Mouse (Mus musculus) 416B (cell line): ENCODE data around the gene Fam25c.
A peak's percentile ranks its signal among the peaks of the same experiment; 100 is the strongest.
"Not testable (repeated sequence)": the region's sequence is repeated elsewhere in the genome, so short reads cannot be mapped to it uniquely, and the experiment has no call there.

Experiments used
- DNase-seq: peaks from one replicate; pipeline ENCODE4 v3.0.0; 2011; ENCODE audit warnings: low read depth

The Fam25c gene

DNA sequence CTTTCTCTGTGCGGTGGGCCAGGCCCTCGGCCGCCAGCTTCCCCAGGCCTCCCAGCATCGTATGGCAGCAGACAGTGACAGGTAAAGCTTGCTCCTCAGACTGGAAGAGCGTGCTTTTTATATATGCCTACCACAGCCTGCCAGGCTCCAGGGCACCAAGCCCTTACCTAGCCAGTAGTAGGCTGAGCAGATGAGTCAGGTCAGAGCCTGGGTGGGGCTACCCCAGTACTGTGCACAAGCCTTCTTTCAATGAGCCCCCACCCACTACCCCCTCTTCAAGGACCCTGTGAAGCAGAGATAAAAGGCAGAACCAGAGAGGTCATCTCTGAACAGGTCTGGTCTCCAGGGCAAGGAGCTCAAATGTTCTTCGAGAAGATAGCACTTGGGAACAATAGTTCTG lies at the start of gene Fam25c:
Gene Fam25c, minus strand, starts transcription at position 133 of the 400 bp plus-strand sequence.
- DNase-seq, result no peak

DNA sequence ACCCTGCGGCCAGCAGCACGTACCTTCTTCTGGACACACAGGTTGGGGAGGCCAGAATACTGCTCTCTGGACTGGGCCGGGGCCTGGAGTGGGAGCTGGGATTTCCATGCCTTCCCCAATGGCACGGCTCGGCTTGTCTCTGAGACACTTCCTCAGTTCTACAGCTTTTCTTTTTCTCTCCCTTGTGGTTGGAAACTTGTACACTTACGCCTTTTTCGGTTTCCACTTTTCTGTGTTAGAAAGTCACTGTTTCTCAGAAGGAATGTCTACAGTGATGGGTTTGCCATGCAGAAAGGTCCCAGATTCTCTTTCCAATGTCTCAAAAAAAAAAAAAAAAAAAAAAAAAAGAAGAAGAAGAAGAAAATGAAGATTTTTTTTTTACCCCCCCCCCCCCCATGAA lies 48.2 kb upstream of the Fam25c start:
- no peak for DNase-seq

DNA sequence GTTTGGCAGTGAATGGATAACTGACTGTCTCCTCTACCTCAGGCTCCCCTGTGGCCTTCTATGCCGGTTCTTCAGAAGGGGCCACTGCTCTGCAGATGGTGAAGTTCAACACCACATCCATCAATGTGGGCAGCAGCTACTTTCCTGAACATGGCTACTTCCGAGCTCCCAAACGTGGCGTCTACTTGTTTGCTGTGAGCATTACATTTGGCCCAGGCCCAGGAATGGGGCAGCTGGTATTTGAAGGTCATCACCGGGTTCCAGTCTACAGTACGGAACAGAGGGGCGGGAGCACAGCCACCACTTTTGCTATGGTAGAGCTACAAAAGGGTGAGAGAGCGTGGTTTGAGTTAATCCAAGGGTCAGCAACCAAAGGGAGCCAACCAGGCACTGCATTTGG lies 47.6 kb upstream of the Fam25c start:
- no peak for DNase-seq

DNA sequence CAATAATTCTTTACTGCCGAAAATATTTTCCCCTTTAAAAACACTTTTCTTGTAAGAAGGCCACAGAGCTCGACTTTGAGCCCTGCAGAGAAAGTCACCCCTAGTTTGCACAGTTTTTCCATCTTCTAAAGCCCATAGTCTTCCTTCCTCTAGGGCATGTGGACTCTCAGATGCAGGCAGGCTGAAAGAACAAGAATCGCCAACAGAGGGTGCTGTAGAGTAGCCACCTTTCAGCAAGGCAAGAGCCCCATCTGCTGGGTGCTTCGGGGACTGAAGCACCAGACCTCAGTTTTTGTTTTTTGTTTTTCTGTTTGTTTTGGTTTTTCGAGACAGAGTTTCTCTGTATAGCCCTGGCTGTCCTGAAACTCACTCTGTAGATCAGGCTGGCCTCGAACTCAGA lies 45.9 kb upstream of the Fam25c start:
- peak; percentile 80 for DNase-seq

DNA sequence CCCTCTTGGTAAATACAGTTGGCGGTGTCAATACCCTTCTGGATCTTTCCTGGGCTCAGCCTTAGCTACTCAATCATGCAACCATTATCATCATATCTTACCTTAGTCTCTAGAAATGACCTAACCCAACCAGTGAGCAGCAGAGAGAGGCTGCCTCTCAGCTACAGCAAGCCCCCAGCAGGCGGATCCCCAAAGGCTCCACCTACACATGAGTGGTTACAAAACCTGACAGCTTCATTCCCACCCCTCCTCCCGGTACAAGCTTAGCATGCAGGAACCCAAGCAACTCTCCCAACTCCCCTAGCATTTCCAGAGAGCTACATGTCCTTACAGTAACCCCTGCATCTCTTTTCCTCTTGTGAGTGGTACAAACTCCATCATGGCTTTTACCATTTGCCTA lies 44.8 kb upstream of the Fam25c start:
- DNase-seq, result no peak

DNA sequence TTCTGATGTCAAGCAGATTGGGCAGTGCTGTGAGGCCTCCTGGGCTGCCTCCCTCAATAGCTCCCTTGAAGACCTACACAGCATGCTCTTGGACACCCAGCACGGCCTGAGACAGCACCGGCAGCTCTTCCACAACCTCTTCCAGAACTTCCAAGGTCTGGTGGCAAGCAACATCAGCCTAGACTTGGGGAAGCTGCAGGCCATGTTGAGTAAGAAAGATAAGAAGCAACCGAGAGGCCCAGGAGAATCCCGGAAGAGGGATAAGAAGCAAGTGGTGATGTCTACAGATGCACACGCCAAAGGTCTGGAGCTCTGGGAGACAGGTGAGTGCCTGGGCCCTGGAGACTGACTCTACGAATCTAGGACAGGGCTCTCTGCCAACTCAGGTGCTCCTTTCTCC lies 44.1 kb upstream of the Fam25c start:
- DNase-seq, result no peak

DNA sequence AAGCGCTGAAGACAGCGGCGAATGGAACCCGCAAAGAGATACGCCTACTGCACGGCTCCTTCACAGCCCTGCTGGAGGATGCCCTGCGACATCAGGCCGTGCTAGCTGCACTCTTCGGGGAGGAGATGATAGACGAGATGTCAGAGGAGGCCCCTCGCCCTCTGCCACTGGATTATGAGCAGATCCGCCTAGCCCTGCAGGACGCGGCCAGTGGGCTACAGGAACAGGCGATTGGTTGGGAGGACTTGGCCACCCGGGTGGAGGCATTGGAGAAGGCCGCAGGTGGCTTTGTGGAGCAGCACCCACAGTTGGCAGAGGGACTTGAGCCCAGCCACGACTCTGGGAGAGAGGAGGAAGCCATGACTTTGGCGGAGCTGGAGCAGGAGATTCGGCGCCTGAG lies 43.7 kb upstream of the Fam25c start:
- no peak for DNase-seq

DNA sequence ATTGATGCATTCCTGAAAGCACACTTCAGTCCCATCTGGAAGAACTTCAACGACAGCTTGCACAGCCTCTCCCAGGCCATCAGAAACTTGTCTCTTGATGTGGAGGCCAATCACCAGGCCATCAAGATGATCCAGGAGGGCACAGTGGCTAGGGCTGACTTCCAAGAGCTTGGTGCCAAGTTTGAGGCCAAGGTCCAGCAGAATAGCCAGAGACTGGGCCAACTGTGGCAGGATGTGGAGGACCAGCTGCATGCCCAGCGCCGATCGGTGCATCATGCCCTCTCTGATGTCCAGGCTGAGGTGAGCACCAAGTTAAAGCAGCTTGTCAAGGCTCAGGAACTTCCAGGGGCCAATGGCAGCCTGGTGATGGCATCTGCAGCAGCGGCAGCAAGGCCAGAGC lies 42.6 kb upstream of the Fam25c start:
- DNase-seq, result no peak

DNA sequence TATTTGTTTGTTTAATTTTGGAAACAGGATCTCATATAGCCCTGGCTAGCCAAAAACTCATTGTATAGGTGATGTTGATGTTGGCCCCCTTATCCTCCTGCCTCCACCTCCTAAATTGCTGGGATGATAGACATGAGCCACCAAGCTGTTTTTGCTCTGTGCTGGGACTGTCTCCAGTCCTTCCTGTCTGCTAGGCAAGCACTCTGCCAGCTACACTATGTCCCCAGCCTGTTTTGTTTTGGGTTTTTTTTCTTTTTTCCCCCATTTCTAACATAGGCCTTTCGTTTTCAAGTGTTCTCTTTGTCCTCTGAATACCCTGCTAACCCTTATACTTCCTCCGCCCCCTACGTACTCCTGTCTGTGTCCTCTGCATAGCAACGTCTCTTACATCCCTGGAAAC lies 38.1 kb upstream of the Fam25c start:
- no peak for DNase-seq

DNA sequence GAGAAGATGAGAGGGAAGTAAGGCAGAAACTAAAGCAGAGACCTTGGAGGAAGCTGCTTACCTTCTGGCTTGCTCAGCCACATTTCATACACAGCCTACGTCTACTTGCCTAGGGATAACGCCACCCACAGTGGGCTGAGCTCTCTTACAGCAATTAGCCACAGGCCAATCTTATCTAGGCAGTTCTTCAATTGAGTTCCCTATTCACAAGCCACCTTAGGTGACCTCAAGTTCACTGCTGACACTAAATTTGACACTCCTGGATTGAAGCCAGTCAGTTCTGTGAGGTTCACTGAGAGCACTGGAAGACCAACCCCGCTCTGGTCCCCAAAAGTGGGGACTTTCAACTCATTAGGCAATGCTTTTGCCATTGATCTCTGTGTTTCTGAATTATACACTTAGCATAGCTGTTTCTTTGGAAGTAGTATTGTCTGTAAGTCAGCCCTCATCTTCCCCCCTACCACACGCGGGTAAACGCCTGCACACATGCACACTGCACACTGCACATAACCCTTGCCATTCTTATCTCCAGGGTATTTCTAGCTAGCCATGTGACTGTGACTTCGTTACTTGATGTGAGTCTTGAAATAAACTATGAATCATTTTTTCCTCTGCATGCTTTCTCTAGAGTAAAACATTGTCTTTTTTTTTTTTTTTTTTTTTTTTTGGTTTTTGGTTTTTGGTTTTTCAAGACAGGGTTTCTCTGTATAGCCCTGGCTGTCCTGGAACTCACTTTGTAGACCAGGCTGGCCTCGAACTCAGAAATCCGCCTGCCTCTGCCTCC lies 27.9 kb upstream of the Fam25c start:
- DNase-seq, result peak; percentile 7

DNA sequence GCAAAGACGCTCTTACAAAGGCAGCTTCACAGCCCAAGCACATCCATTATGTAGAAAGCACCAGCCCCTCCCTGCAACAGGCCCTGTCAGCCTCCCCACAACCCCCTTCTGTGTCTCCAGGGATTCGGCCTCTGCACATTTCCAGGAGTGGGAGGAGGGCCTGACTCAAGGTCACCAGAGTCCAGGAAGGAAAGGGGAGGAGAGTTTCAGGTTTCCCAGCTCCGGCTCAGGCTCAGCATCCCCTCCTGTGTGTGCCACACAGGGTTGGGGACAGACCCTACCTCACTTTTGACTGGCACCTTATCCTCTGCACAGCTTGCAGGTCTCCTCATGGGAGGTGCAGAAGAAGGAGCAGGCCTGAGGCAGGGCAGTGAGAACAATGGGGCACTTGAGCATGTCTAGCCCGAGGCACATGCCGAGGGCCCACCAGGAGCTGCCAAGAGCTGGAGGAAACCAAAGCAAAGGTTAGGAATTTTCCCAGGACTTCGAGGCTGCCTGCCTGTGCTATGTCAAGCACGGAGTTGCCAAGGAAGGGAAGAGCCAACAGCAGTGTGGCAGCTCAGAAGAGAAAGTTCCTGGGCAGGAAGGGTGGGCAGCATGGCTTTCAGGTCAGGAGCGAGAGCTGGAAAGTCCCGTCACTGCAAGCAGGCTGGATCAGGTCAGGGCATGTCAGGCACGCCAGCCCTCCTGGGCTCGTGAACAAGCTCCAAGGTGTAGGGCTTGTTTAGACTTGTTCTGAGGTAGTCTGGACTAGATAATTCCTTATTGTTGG lies 23.5 kb upstream of the Fam25c start:
- no peak for DNase-seq

DNA sequence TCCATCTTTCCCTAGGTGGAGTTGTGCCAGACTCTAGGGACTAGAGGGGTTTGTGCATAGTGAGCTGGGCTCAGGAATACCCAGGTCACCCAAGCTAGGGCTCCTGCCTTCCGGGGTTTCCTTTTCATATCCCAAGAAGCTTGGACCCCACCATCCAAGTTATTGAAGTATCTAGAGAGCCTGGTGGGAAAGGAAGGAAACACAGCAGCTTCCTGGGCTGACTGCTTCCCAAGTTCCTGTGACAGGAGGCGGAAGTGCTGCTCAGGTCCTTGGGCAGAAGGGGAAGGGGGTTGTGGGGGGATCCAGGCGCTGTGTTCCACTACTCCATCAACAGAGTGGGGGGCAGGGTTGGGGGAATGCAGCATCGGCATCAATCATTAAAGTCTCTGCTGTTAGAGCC lies 21.9 kb upstream of the Fam25c start:
- DNase-seq, result no peak

DNA sequence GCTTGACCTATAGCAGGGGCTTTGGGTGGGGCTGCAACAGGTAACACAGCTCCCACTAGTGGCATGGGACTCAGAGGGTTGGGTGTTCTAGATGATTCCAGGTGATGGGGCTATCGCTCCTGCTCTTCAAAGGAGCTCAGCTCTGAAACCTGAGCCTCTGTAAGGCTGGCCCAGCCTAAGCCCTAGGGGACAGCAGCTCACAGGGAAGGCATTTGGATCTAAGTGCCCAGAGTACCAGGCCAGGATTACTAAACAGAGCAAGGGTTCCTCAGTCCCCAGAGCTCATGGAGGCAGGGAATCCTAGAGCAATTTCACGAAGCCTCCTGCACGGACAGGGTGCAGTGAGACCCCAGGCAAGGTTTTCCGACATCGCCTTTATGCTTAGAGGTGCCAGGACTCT lies 20.7 kb upstream of the Fam25c start:
- no peak for DNase-seq

DNA sequence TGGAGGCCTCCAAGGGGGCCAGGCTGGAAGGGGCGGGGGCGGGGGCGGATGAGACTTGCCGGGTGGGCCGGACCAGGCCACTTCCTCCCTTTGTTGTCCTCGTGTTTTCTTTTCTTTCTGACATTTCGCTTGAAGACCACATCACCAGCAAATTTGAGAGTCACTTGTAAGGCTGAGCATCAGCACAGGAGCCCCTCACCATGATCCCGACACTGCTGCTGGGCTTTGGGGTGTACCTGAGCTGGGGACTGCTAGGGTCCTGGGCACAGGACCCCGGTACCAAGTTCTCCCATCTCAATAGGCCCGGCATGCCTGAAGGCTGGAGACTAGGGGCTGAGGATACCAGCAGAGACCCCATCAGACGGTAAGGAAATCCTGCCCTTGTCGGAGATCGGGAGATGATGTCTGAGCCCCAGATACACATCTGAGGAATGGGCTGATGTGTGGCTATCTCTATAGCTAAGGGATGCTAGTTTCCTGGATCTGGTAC lies 20.2 kb upstream of the Fam25c start, which contains the start of gene Mmrn2:
Gene Mmrn2, plus strand, starts transcription at position 51 of the 490 bp plus-strand sequence.
- DNase-seq, result no peak

DNA sequence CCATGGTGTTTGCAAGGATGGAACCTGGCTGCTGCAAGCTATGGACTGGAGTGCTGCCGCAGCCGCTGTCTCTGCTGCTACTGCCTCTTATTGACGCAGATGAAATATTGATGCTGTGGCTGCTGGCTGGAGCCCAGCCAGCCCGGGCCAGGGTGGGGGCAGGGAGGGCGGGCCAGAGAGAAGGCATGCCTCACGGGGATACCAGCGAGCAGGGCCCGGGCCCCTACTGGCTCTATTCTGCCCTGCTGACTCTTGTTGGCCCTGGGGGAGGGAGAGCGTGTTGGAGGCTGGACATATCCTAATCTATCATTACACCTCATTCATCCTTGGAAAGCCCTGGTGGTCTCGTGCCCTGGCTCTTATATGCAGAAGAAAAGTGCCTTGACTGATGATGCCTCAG lies 19.3 kb upstream of the Fam25c start, which contains the start of gene Sncg:
Gene Sncg, minus strand, starts transcription at position 213 of the 400 bp plus-strand sequence.
- no peak for DNase-seq

DNA sequence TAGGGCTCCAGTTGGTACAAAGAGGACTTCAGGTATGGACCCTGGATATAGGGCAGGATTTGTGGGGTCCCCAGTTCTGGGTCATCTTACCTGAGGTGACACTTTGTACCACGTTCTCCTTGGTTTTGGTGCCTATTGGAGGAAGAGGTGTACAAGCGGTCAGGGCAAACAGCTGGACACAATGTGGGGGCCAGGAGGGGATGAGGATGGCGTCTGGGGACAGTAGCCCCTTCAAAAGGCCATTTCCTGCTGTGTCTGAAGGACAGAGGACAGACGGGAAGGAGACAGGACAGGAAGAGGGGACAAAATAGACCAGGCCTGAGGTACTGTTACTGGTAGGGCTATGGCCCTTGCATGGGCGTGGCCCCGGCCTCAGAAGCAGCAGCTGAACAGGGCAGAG lies 18.3 kb upstream of the Fam25c start:
- no peak for DNase-seq

DNA sequence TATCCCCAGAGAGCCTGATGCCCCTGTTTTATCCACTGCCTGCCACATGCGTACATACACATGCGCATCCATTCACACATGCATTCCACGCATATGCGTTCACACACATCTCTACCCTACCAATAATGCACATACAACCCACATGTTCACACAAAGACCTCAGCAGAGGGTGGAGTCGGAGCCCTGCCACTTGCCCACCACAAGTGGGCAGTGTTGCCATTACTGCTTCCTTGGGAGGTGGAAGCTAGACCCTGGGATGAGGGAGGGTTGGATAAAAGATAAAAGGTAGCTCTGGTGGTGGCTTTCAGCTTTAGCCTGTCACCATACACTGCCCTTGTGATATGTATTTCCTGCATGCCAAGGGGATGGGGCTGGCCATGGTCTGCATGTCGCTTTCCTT lies 17.4 kb upstream of the Fam25c start:
- DNase-seq, result peak; percentile 26

DNA sequence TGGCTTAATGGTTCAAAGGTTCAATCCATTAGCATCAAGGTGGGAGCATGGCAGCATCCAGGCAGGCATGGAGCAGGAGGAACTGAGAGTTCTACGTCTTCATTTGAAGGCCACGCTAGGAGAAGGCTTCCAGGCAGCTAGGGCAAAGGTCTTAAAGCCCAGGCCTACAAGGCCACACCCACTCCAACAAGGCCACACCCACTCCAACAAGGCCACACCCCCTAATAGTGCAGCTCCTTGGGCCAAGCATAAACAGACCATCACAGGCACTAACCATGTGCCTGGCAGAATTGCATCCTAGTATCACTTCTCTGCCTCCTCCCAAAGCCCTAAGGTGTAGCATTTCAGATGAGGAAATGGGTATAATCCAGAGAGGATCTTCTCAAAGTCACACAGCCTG lies 16.5 kb upstream of the Fam25c start:
- DNase-seq, result no peak

DNA sequence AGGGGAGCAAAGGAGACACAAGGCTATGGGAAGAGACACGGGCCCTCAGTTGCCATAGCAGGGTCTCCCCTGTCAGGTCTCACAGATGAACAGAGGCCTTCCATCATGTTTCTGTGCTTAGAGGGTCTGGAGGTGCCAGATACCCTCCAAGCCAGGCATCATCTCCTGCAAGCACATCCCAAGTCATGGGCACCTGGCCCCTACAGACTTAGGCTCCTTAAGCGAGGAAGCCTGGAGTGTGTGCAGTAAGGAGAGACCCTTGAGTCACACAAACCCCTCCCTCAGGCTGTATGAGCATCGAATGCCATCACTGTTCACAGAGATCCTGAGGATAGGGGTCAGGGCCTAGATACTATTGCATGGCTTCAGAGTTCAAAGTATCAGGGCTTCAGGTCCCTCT lies 15.7 kb upstream of the Fam25c start:
- no peak for DNase-seq

DNA sequence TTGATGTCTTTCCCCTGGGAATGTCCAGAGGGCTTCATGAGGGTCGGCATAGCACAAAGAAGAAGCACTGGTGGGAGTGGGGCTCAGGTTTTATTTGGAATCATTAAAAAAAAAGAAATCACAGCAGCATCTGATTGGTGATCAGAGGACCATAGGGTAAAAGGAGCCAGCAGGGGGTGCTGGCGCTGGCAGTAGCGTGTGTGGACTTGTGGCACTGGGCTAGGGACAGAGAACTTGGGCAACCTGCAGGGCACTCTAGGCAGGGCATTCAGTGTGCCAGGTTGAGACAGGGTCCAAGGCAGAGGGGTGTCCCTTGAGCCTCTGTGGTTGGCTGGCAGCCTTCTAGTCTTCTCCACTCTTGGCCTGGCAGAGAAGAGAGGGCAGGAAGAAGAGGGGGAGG lies 15.0 kb upstream of the Fam25c start:
- DNase-seq, result peak; percentile 19

DNA sequence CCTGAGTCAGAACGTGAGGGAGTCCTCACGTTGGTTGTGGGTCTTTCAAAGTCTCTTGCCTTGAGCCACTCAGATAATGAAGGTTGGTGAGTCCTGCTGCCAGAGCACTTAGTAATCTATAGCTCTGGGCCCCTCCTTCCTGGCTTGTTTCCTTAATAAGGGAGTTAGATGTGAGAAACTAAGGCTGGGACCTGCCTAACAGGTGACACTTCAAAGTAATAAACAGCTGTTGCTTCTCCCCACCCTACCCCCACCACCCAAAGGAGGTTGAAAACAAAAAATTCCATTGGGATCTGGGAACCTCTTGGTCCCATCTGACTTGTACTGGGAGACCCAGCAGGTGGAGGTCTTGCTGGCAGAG lies 9.9 kb upstream of the Fam25c start:
- no peak for DNase-seq

DNA sequence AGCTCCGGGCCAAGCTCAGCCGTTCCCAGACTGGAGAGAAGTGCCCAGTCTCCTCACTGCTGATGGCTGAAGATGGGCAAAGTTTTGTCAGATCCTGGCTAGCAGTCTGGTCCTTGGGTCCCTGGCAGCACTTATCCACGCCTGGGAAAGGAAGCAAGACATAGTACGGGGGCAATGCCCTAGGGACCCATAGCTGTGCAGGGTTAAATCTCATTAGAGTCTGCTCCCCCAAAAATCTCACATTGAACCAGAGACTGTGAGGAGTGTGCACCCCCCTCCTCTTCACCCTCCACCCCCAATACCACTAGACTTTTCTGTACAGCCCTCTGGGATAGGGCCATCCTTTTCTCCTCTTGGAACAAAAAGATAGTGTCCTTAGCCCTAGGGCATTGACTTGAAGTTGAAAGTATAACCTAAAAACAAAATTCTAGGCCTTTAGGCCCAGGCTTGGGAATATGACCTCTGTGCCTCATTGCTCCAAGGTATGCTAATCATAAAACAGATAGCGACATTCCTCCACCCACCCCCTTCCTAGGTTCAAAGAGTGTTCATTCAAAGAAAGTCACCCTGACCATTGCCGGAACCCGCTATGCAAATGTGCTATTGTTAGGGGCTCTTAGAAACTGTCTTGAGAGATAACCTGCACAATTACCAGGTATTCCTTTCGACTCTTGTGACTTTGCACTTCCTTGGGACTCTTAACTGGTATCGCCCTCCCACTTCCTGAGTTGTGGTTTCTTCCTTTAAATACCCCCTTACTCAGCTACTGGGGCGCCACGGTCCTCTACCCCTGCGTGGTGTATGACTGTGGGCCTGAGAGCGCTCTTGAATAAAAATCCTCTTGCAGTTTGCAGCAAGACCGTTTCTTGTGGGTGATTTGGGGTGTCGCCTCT lies 9.3 kb upstream of the Fam25c start:
- DNase-seq, result not testable (repeated sequence)
